Mouse (Mus musculus) CH12.LX (cell line): ENCODE data around the gene Smpd1.

ENCODE experiments used
- CTCF ChIP-seq, 2 experiments: IDR thresholded peaks in 1 of 2; conservative IDR thresholded peaks in 1 of 2; 2 replicates each; pipeline ENCODE4 v1.5.1; 2011 to 2012; ENCODE audit warnings: low read depth in 2 of 2, low read length in 2 of 2, improper control_type of control experiment in 1 of 2, inconsistent platforms in 1 of 2, mild to moderate bottlenecking in 1 of 2, moderate library complexity in 1 of 2
- E2F4 ChIP-seq: IDR thresholded peaks from 2 replicates; pipeline ENCODE4 v1.6.1; 2011; ENCODE audit warnings: low read depth, low read length, improper control_type of control experiment; ENCODE audit not compliant: insufficient replicate concordance
- ELF1 ChIP-seq: IDR thresholded peaks from 2 replicates; pipeline ENCODE4 v1.6.1; 2014; ENCODE audit warnings: low read depth, mild to moderate bottlenecking, inconsistent platforms, low read length, improper control_type of control experiment
- JUND ChIP-seq: conservative IDR thresholded peaks from 2 replicates; pipeline ENCODE4 v1.6.1; 2011; ENCODE audit warnings: low read depth, low read length, improper control_type of control experiment
- KAT2A ChIP-seq: IDR thresholded peaks from 2 replicates; pipeline ENCODE4 v1.6.1; 2012; ENCODE audit warnings: low read length, improper control_type of control experiment, inconsistent platforms; ENCODE audit not compliant: insufficient replicate concordance
- MAFK ChIP-seq: IDR thresholded peaks from 2 replicates; pipeline ENCODE4 v1.6.1; 2011; ENCODE audit warnings: low read length, improper control_type of control experiment; ENCODE audit not compliant: insufficient replicate concordance
- MAX ChIP-seq: IDR thresholded peaks from 2 replicates; pipeline ENCODE4 v1.6.1; 2011; ENCODE audit warnings: low read length, improper control_type of control experiment
- POLR2A ChIP-seq: IDR thresholded peaks from 2 replicates; pipeline ENCODE4 v1.6.1; 2011; ENCODE audit warnings: low read depth, mild to moderate bottlenecking, improper control_type of control experiment, low read length
- RCOR1 ChIP-seq: conservative IDR thresholded peaks from 2 replicates; pipeline ENCODE4 v1.6.1; 2012; ENCODE audit warnings: low read depth, mild to moderate bottlenecking, inconsistent platforms, low read length, improper control_type of control experiment
- ZC3H11A ChIP-seq: IDR thresholded peaks from 2 replicates; pipeline ENCODE4 v1.6.1; 2012; ENCODE audit warnings: low read depth, mild to moderate bottlenecking, inconsistent platforms, low read length, improper control_type of control experiment
- ZNF384 ChIP-seq: IDR thresholded peaks from 2 replicates; pipeline ENCODE4 v1.6.1; 2012; ENCODE audit warnings: low read depth, low read length, improper control_type of control experiment, inconsistent platforms

- TF ChIP-seq ZNF384 (no peak), POLR2A (no peak), CTCF (conservative IDR thresholded peaks at IDR 0.05 in 1 of 2, IDR thresholded peaks at IDR 0.05 in 1 of 2; ENCODE audit: low read depth in 2 of 2, low read length in 2 of 2) (peak in 1 of 2 experiments; percentile 41; a peak in 2 of 4 replicates), RCOR1 (no peak), ELF1 (no peak), ZC3H11A (no peak), JUND (no peak), MAFK (no peak), E2F4 (no peak), MAX (no peak), KAT2A (no peak)
Measured at GRCm38 (mm10) chr7:105534162-105534561, 20.0 kb upstream of the Smpd1 start.
